26 mouse cellular contexts compared by ENCODE assay signal in the genomic region with DNA sequence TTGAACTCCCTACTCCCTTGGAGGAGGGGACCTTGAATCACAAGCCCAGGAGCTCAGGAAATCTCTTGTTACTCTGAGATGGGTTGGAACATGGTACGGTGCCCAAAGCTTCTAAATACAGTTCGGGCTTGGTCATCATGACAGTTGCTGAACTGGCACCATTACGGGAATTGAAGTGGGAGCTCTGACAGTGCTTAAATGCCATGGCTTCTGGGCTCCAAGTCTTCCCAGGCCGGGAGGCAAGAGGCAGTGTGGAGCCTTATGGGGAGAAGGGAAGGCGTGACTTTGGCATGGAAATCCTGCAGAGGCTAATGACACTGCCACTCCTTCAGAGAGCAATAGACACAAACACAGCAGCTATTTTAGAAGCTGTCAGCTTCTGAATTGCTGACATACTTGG. TPM values are rescaled to one million over a fixed set of nuclear protein-coding genes. Genes with fewer than 3 reads are reported as not detected.
"Had no signal": no experiment of that assay in that cellular context is flagged by ENCODE, and none has a peak within 500 bp of the region (broad histone marks: within the 10 kb centered on the region; RNA-seq: fewer than 3 reads in every experiment).

No protein-coding gene starts in this region.

- H3K4me1 ChIP-seq: kidney, embryonic 15.5 days; liver, embryonic 13.5 days; midbrain, embryonic 12.5 days; midbrain, embryonic 15.5 days; neural tube, embryonic 13.5 days had no signal

- H3K27ac ChIP-seq: kidney, embryonic 15.5 days; layer of hippocampus, adult 2 months; limb, embryonic 13.5 days; liver, embryonic 13.5 days; midbrain, embryonic 12.5 days; midbrain, embryonic 15.5 days; neural tube, embryonic 13.5 days had no signal

- H3K9me3 ChIP-seq: kidney, embryonic 15.5 days; limb, embryonic 13.5 days; liver, embryonic 13.5 days; midbrain, embryonic 12.5 days; midbrain, embryonic 15.5 days; neural tube, embryonic 13.5 days had no signal

- H3K9ac ChIP-seq: kidney, embryonic 15.5 days; limb, embryonic 13.5 days; liver, embryonic 13.5 days; midbrain, embryonic 12.5 days; midbrain, embryonic 15.5 days; neural tube, embryonic 13.5 days had no signal

- DNase-seq: kidney, adult 8-10 months; kidney, postnatal 10 days; kidney, postnatal 4 days; layer of hippocampus, adult 9-11 months; liver; liver, embryonic 13.5 days; lung, adult 2 months; lung, postnatal 14 days; lung, postnatal 4 days; retina, postnatal 1 day; right cerebral cortex, postnatal 25 days; thymus, adult 18-20 months; thymus, postnatal 36 days had no signal

- ATAC-seq: midbrain, embryonic 15.5 days had no signal

- H3K4me2 ChIP-seq: kidney, embryonic 15.5 days; limb, embryonic 13.5 days; liver, embryonic 13.5 days; midbrain, embryonic 12.5 days; midbrain, embryonic 15.5 days; neural tube, embryonic 13.5 days had no signal

- H3K27me3 ChIP-seq: kidney, embryonic 15.5 days; limb, embryonic 13.5 days; liver, embryonic 13.5 days; midbrain, embryonic 12.5 days; midbrain, embryonic 15.5 days; neural tube, embryonic 13.5 days had no signal

- H3K4me3 ChIP-seq: kidney, embryonic 15.5 days; layer of hippocampus, adult 2 months; limb, embryonic 13.5 days; liver, embryonic 13.5 days; midbrain, embryonic 12.5 days; midbrain, embryonic 15.5 days; myocyte; neural tube, embryonic 13.5 days had no signal

- H3K36me3 ChIP-seq: kidney, embryonic 15.5 days; liver, embryonic 13.5 days; midbrain, embryonic 12.5 days; midbrain, embryonic 15.5 days; neural tube, embryonic 13.5 days had no signal

RNA-seq across cellular contexts. Expression of gene Tbx15, which starts 56.0 kb away (rescaled TPM):
- total RNA-seq: megakaryocyte progenitor cell, adult 5-6 weeks; megakaryocyte-erythroid progenitor cell, adult 5-6 weeks; monocyte, adult 5-6 weeks; neutrophil, adult 5-6 weeks had no signal
- polyA plus RNA-seq: small intestine, adult 2 months; spleen, adult 2 months had no signal
